Mouse (Mus musculus) brain, embryonic 14.5 days (tissue): Measurements from ENCODE around the gene Gm28635.

Source experiments
- CTCF ChIP-seq: fragments of 200-500 bp; IDR thresholded peaks from 2 replicates; pipeline ENCODE4 v1.5.1; 2012; ENCODE audit warnings: inconsistent platforms, mild to moderate bottlenecking, moderate library complexity, borderline replicate concordance; ENCODE audit not compliant: insufficient read depth, insufficient read length; ENCODE audit errors: extremely low read depth
- POLR2A ChIP-seq: fragments of 200-500 bp; IDR thresholded peaks from 2 replicates; pipeline ENCODE4 v1.6.1; 2012; ENCODE audit warnings: mild to moderate bottlenecking, inconsistent platforms, borderline replicate concordance; ENCODE audit not compliant: poor library complexity, insufficient read depth, insufficient read length, severe bottlenecking; ENCODE audit errors: extremely low read depth

DNA sequence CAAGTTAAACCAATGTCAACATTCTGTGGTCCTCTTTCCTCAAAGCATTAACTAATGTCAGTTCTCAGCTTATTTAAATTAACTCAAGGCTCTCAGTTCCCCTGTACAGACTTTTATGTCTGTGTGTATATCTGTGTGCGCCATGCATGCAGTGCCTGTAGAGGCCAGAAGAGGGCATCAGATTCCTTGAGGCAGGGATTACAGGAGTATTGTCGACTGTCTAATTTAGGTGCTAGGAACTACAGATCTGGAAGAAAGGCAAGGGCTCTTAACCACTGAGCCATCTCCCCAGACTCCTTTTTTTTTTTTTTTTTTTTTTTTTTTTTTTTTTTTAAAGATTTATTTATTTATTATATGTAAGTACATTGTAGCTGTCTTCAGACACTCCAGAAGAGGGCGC is 96.6 kb downstream of the Gm28635 start:
- peak; percentile 34; the same call in 1 of the 2 replicates for TF ChIP-seq CTCF
- TF ChIP-seq POLR2A = no peak
